Mouse (Mus musculus) neural tube, embryonic 14.5 days (tissue): ENCODE measurements at regions not wholly inside any gene's neighbourhood (a gene's known extent, or its start where the extent isn't known, plus 50 kb on each side); places are given as distances from the start of the nearest gene placed in this dataset.

Experiments
- ATAC-seq: fragments of 200-750 bp; cut with Nextera tagmentation; 2 replicates; pipeline ENCODE4 v1.8.0; 2017; ENCODE audit warnings: low read depth, mild to moderate bottlenecking, moderate TSS enrichment, moderate library complexity
- H3K27ac ChIP-seq: fragments of 300-500 bp; sonication (generic); 2 replicates; pipeline ENCODE4 v1.5.1; 2014; ENCODE audit warnings: low read depth, mild to moderate bottlenecking, control low read depth, low read length, moderate library complexity, mixed read lengths
- H3K27me3 ChIP-seq: fragments of 300-500 bp; sonication (generic); 2 replicates; pipeline ENCODE4 v1.6.1; 2014; ENCODE audit warnings: low read length; ENCODE audit not compliant: control insufficient read depth, insufficient read depth
- H3K36me3 ChIP-seq: fragments of 300-500 bp; sonication (generic); 2 replicates; pipeline ENCODE4 v1.6.1; 2014; ENCODE audit warnings: low read length, mixed read lengths; ENCODE audit not compliant: control insufficient read depth, insufficient read depth
- H3K4me1 ChIP-seq: fragments of 300-500 bp; sonication (generic); 2 replicates; pipeline ENCODE4 v1.6.1; 2014; ENCODE audit warnings: low read length; ENCODE audit not compliant: control insufficient read depth, insufficient read depth
- H3K4me2 ChIP-seq: fragments of 300-500 bp; sonication (generic); 2 replicates; pipeline ENCODE4 v1.6.1; 2014; ENCODE audit warnings: mild to moderate bottlenecking, low read depth, low read length, control low read depth
- H3K4me3 ChIP-seq: fragments of 300-500 bp; sonication (generic); 2 replicates; pipeline ENCODE4 v1.5.1; 2014; ENCODE audit warnings: low read depth, low read length, control low read depth, mixed read lengths
- H3K9ac ChIP-seq: fragments of 300-500 bp; sonication (generic); replicated peaks from 2 replicates; pipeline ENCODE4 v1.6.1; 2014; ENCODE audit warnings: low read depth, mild to moderate bottlenecking, control low read depth, low read length, mixed read lengths
- H3K9me3 ChIP-seq: fragments of 300-500 bp; sonication (generic); 2 replicates; pipeline ENCODE4 v1.6.1; 2016; ENCODE audit warnings: low read length; ENCODE audit not compliant: control insufficient read depth
- WGBS: fragments of 180-500 bp; shearing (Covaris S2); extraction: QIAGEN DNeasy Blood & Tissue Kit; methylation state at CpG from one replicate; pipeline ENCODE4 v1.1.7; 2014; 5-methylcytosine and 5-hydroxymethylcytosine counted together

GRCm38 (mm10) chr8:81097076-81097819 is 82.5 kb upstream of the Usp38 start:
- Histone ChIP-seq H3K9ac (no peak overlapping the region), H3K4me1 (no peaks in the 10 kb centered on the region), H3K4me3 (no peak overlapping the region), H3K4me2 (no peak overlapping the region), H3K9me3 (no peaks in the 10 kb centered on the region), H3K36me3 (no peaks in the 10 kb centered on the region), H3K27ac (no peak overlapping the region), H3K27me3 (no peaks in the 10 kb centered on the region)
- 57% methylated on average over 9 of the region's 9 CpGs for WGBS
- no peak for ATAC-seq

GRCm38 (mm10) chr8:81095237-81095636 is 80.5 kb upstream of the Usp38 start:
- H3K4me1 ChIP-seq: no peaks in the 10 kb centered on the region

GRCm38 (mm10) chr8:81080865-81081637 is 66.3 kb upstream of the Usp38 start:
- WGBS: 70% methylated on average over 12 of the region's 12 CpGs
- Histone ChIP-seq H3K9me3 (no peaks in the 10 kb centered on the region), H3K36me3 (no peaks in the 10 kb centered on the region), H3K4me2 (no peak overlapping the region), H3K27me3 (no peaks in the 10 kb centered on the region), H3K4me3 (no peak overlapping the region), H3K4me1 (no peaks in the 10 kb centered on the region), H3K9ac (no peak overlapping the region), H3K27ac (no peak overlapping the region)
- ATAC-seq: peak; percentile 41; the same call in 1 of the 2 replicates

More at GRCm38 (mm10) chr8:81095237-81095636, 80.5 kb upstream of the Usp38 start:
- no peaks in the 10 kb centered on the region for H3K9me3 ChIP-seq
- H3K9ac ChIP-seq: no peak overlapping the region
- H3K4me2 ChIP-seq: no peak overlapping the region
- H3K36me3 ChIP-seq: no peaks in the 10 kb centered on the region
- H3K27me3 ChIP-seq: no peaks in the 10 kb centered on the region
- no peak overlapping the region for H3K27ac ChIP-seq
- no peak overlapping the region for H3K4me3 ChIP-seq
- ATAC-seq: no peak
- 93% methylated on average over 2 of the region's 2 CpGs for WGBS

- no peaks in the 10 kb centered on the region for H3K36me3 ChIP-seq
- no peak overlapping the region for H3K4me3 ChIP-seq
- H3K4me2 ChIP-seq: no peak overlapping the region
- H3K27ac ChIP-seq: no peak overlapping the region
- no peak for ATAC-seq
- H3K9me3 ChIP-seq: no peaks in the 10 kb centered on the region
- H3K4me1 ChIP-seq: no peaks in the 10 kb centered on the region
- no peaks in the 10 kb centered on the region for H3K27me3 ChIP-seq
- WGBS: 81% methylated on average over 8 of the region's 8 CpGs
- H3K9ac ChIP-seq: no peak overlapping the region
These were observed 65.2 kb upstream of the Usp38 start for GRCm38 (mm10) chr8:81079887-81080300.

- Histone ChIP-seq H3K4me3 (no peak overlapping the region), H3K9ac (no peak overlapping the region), H3K27ac (no peak overlapping the region), H3K27me3 (no peaks in the 10 kb centered on the region), H3K36me3 (no peaks in the 10 kb centered on the region), H3K9me3 (no peaks in the 10 kb centered on the region), H3K4me1 (no peaks in the 10 kb centered on the region), H3K4me2 (no peak overlapping the region)
- 87% methylated on average over 5 of the region's 5 CpGs for WGBS
- ATAC-seq: no peak
These were observed 54.5 kb upstream of the Usp38 start for GRCm38 (mm10) chr8:81069080-81069840.

GRCm38 (mm10) chr8:81068519-81068918 is 53.8 kb upstream of the Usp38 start:
- Histone ChIP-seq H3K9ac (no peak overlapping the region), H3K4me1 (no peaks in the 10 kb centered on the region), H3K27ac (no peak overlapping the region), H3K4me3 (no peak overlapping the region), H3K4me2 (no peak overlapping the region), H3K9me3 (no peaks in the 10 kb centered on the region), H3K36me3 (no peaks in the 10 kb centered on the region), H3K27me3 (no peaks in the 10 kb centered on the region)
- 88% methylated on average over 3 of the region's 3 CpGs for WGBS
- no peak for ATAC-seq

- H3K27me3 ChIP-seq: no peaks in the 10 kb centered on the region
- H3K4me3 ChIP-seq: no peak overlapping the region
- no peak overlapping the region for H3K4me2 ChIP-seq
- no peak for ATAC-seq
- no peaks in the 10 kb centered on the region for H3K9me3 ChIP-seq
- H3K27ac ChIP-seq: no peak overlapping the region
- no peak overlapping the region for H3K9ac ChIP-seq
- H3K4me1 ChIP-seq: no peaks in the 10 kb centered on the region
- H3K36me3 ChIP-seq: no peaks in the 10 kb centered on the region
- WGBS: 82% methylated on average over 2 of the region's 2 CpGs
These were observed 52.0 kb upstream of the Usp38 start for GRCm38 (mm10) chr8:81066765-81067164.
